Mouse (Mus musculus) E14TG2a.4 (cell line): ENCODE results near the gene Zfp92.

Source experiments
- H3K27me3 ChIP-seq: 2 replicates; pipeline ENCODE4 v1.6.1; 2014; ENCODE audit warnings: low read length, control low read depth; ENCODE audit not compliant: insufficient read depth
- H3K36me3 ChIP-seq: 2 replicates; pipeline ENCODE4 v1.6.1; 2014; ENCODE audit warnings: low read length, control low read depth; ENCODE audit not compliant: insufficient read depth
- H3K4me1 ChIP-seq: replicated peaks from 2 replicates; pipeline ENCODE4 v1.6.1; 2014; ENCODE audit warnings: low read depth, low read length, control low read depth
- H3K4me3 ChIP-seq: replicated peaks from 2 replicates; pipeline ENCODE4 v1.5.1; 2014; ENCODE audit warnings: mild to moderate bottlenecking, low read length
- H3K9me3 ChIP-seq: 2 replicates; pipeline ENCODE4 v1.6.1; 2014; ENCODE audit warnings: low read length, control low read depth
- CTCF ChIP-seq: conservative IDR thresholded peaks from 2 replicates; pipeline ENCODE4 v1.5.1; 2014; ENCODE audit warnings: low read length
- NANOG ChIP-seq: IDR thresholded peaks from 2 replicates; pipeline ENCODE4 v1.6.1; 2014; ENCODE audit warnings: borderline replicate concordance, low read length, mixed read lengths
- POU5F1 ChIP-seq: IDR thresholded peaks from 2 replicates; pipeline ENCODE4 v1.6.1; 2014; ENCODE audit warnings: low read length, borderline replicate concordance

The Zfp92 gene

DNA sequence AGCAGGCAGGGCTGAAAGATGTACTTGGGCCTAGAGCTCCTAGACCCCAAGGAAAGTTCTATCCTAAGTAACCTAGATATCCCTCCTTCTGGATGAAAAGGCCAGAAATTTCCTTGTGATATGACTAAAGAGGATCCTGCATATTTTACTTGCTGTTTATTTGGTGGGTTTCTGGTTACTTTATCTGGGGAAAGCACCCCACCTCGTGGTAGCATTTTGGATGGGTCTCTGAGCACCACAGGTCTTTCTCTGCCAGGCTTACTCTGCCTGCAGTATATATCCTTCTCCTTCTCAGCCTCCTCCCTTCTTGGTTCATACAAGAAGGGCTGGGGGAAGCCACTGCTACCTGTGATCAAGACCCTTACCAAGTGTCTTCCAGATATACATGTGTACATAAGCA, 1.9 kb downstream of the Zfp92 start:
- no peak for TF ChIP-seq NANOG
- no peak for TF ChIP-seq CTCF
- no peak for TF ChIP-seq POU5F1
- Histone ChIP-seq H3K9me3 (no peaks in the 10 kb centered on the region), H3K36me3 (no peaks in the 10 kb centered on the region), H3K4me1 (peaks cover 4% of the 10 kb centered on the region; the same call in 1 of the 2 replicates), H3K4me3 (no peak overlapping the region), H3K27me3 (peaks cover 22% of the 10 kb centered on the region)

DNA sequence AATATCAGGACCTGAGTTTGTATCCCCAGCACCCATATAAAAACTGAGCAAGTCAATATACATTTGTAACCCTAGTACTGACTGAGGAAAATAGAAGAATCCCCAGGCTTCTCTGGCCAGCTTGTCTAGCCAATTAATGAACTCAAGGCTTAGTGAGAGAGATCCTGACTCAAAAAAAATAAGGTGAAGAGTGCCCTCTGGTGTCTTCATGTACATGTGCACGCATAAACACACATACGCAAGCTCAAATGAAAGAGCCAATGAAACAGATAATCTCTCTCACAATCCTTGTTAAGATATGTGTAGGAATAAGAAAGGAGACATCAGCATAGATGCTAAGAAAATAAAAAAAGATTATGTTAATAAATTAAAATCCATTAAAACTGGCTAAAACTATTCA, 19.1 kb downstream of the Zfp92 start:
- H3K9me3 ChIP-seq = no peaks in the 10 kb centered on the region
- peaks cover 7% of the 10 kb centered on the region; the same call in 1 of the 2 replicates for H3K27me3 ChIP-seq
- no peak; the same call in 1 of the 2 replicates for TF ChIP-seq CTCF
- TF ChIP-seq POU5F1 = no peak
- TF ChIP-seq NANOG = no peak
- H3K4me1 ChIP-seq = no peaks in the 10 kb centered on the region; the same call in 1 of the 2 replicates
- H3K36me3 ChIP-seq = no peaks in the 10 kb centered on the region
- H3K4me3 ChIP-seq = no peak overlapping the region

DNA sequence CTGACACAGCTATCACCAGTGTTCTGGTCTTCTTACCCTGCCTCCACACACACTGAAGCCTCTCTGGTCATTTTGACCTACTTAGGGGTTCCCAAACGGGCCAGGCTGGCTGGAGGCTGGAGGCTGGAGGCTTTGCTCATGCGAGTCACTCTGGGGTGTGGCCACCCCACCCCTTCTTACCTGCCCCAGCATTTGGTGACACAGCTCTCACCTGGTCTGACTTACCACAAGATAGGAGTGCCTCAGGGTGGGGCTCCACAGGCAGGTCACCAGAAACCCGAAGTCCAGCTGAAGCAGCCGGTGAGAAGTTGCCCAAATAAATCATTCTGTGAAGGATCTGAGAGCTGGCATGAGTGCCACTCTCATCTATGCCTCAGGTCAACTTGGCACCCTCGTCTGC, 22.0 kb downstream of the Zfp92 start:
- H3K36me3 ChIP-seq = peaks cover 13% of the 10 kb centered on the region; the same call in 1 of the 2 replicates
- TF ChIP-seq NANOG = no peak
- no peak for TF ChIP-seq POU5F1
- no peak for TF ChIP-seq CTCF
- H3K27me3 ChIP-seq = peaks cover 7% of the 10 kb centered on the region; the same call in 1 of the 2 replicates
- H3K4me3 ChIP-seq = no peak overlapping the region
- no peaks in the 10 kb centered on the region; the same call in 1 of the 2 replicates for H3K4me1 ChIP-seq
- H3K9me3 ChIP-seq = no peaks in the 10 kb centered on the region

GRCm38 (mm10) chrX:73435252-73435651, 24.4 kb downstream of the Zfp92 start, which contains the start of gene Trex2:
Trex2 (minus strand) TSS chrX:73435344.
- H3K4me1 ChIP-seq = no peaks in the 10 kb centered on the region; the same call in 1 of the 2 replicates
- H3K36me3 ChIP-seq = peaks cover 17% of the 10 kb centered on the region; the same call in 1 of the 2 replicates
- H3K9me3 ChIP-seq = no peaks in the 10 kb centered on the region
- H3K4me3 ChIP-seq = peak within 1 kb of the TSS; percentile 35; the same call in 1 of the 2 replicates
- TF ChIP-seq NANOG = no peak
- no peak for TF ChIP-seq CTCF
- TF ChIP-seq POU5F1 = no peak
- H3K27me3 ChIP-seq = peaks cover 7% of the 10 kb centered on the region; the same call in 1 of the 2 replicates

DNA sequence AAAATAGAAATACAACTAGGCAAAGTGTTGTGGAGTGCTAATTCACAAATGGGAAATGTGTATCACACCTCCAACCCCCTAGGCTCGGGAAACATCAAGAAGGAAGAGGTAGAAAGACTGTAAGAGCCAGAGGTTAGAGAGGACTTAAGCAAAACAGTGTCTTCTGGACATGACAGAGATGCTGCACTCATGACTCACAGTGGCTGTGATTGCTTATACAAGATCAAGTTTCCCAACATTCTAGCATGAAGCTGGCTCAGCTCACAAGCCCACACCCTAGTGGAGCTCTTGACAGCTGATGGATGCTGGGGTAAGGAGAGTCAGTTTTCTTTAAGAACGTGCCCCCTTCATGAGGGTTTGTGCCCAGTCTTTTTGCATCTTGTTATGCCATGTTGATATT, 30.5 kb downstream of the Zfp92 start:
- H3K9me3 ChIP-seq = no peaks in the 10 kb centered on the region
- no peak for TF ChIP-seq NANOG
- no peak for TF ChIP-seq POU5F1
- TF ChIP-seq CTCF = no peak
- no peak overlapping the region for H3K4me3 ChIP-seq
- H3K36me3 ChIP-seq = peaks cover 31% of the 10 kb centered on the region
- H3K4me1 ChIP-seq = no peaks in the 10 kb centered on the region
- H3K27me3 ChIP-seq = no peaks in the 10 kb centered on the region

GRCm38 (mm10) chrX:73451949-73452348, 41.1 kb downstream of the Zfp92 start:
- H3K4me3 ChIP-seq = no peak overlapping the region
- H3K36me3 ChIP-seq = peaks cover 41% of the 10 kb centered on the region
- no peaks in the 10 kb centered on the region for H3K4me1 ChIP-seq
- no peaks in the 10 kb centered on the region for H3K27me3 ChIP-seq
- H3K9me3 ChIP-seq = no peaks in the 10 kb centered on the region
- TF ChIP-seq NANOG (no peak), POU5F1 (no peak), CTCF (peak; percentile 56)

DNA sequence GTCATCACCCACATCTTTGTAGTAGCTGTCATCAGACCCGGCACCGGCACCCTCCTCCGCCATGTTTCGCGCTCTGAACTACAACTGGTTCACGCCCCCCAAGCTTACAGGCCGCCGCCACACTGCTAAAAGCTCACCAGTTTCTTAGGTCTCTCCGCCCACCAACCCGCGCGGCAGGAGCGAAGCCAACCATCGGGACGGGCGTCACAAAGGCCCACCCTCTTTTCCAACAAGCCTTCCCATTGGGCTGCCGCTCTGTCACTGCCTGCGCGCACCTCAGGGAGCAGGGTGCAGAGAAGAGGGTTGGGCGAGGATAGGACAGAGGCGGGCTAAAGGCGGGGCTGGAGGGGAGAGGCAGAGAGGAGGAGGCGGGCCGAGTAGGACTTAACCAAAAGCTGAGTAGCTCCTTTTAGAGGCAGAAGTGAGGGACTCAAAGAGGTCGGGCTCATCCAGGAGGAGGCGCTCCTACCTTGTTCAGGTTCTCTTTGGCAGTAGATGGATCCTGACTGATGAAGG, 48.0 kb downstream of the Zfp92 start, which contains the start of gene Haus7:
TSS of gene Haus7 (minus strand) at position 168 of the 516 bp plus-strand sequence.
- peaks cover 10% of the 10 kb centered on the region; the same call in 1 of the 2 replicates for H3K36me3 ChIP-seq
- TF ChIP-seq CTCF (no peak), POU5F1 (no peak), NANOG (no peak)
- peaks cover 12% of the 10 kb centered on the region for H3K4me1 ChIP-seq

GRCm38 (mm10) chrX:73460792-73461191, 49.9 kb downstream of the Zfp92 start:
- Histone ChIP-seq H3K27me3 (no peaks in the 10 kb centered on the region), H3K4me3 (no peak overlapping the region), H3K4me1 (peaks cover 12% of the 10 kb centered on the region), H3K9me3 (peaks cover 5% of the 10 kb centered on the region), H3K36me3 (peaks cover 5% of the 10 kb centered on the region; the same call in 1 of the 2 replicates)
- TF ChIP-seq NANOG = no peak
- no peak for TF ChIP-seq CTCF
- no peak for TF ChIP-seq POU5F1

More for the DNA sequence above, 48.0 kb downstream of the Zfp92 start, which contains the start of gene Haus7:
- Histone ChIP-seq H3K9me3 (peaks cover under 1% of the 10 kb centered on the region; the same call in 1 of the 2 replicates), H3K4me3 (peak within 1 kb of the TSS; percentile 80), H3K27me3 (no peaks in the 10 kb centered on the region)
